Mouse (Mus musculus) R1 (cell line): ENCODE results near the gene Akr7a5.
A peak's percentile ranks its signal among the peaks of the same experiment; 100 is the strongest.

Experiments used
- DNase-seq: peaks from one replicate; pipeline ENCODE4 v3.0.0-alpha.2; 2018; ENCODE audit warnings: low read depth, low spot score

The Akr7a5 gene

GRCm38 (mm10) chr4:139310171-139310898 is at the start of gene Akr7a5, which contains the start of gene Pqlc2:
Gene Akr7a5 (plus strand): TSS chr4:139310744.
Gene Pqlc2 (minus strand): TSS chr4:139310708.
- DNase-seq: peak; percentile 92

GRCm38 (mm10) chr4:139262981-139263380 is 47.6 kb upstream of the Akr7a5 start:
- DNase-seq: no peak

GRCm38 (mm10) chr4:139265783-139266499 is 44.6 kb upstream of the Akr7a5 start:
- DNase-seq: no peak

- DNase-seq: no peak
These were observed 44.1 kb upstream of the Akr7a5 start for GRCm38 (mm10) chr4:139266500-139266865.

- DNase-seq: no peak
These were observed 43.2 kb upstream of the Akr7a5 start for GRCm38 (mm10) chr4:139267335-139267734.

- no peak for DNase-seq
These were observed 42.3 kb upstream of the Akr7a5 start for GRCm38 (mm10) chr4:139268242-139268641.

- DNase-seq: no peak
These were observed 40.4 kb upstream of the Akr7a5 start for GRCm38 (mm10) chr4:139270168-139270567.

- DNase-seq: no peak
These were observed 39.0 kb upstream of the Akr7a5 start for GRCm38 (mm10) chr4:139271562-139271961.

- DNase-seq: no peak
These were observed 37.4 kb upstream of the Akr7a5 start for GRCm38 (mm10) chr4:139272951-139273680.

GRCm38 (mm10) chr4:139274573-139274972 is 36.0 kb upstream of the Akr7a5 start:
- no peak for DNase-seq

GRCm38 (mm10) chr4:139276411-139276810 is 34.1 kb upstream of the Akr7a5 start:
- DNase-seq: no peak

- no peak for DNase-seq
These were observed 30.0 kb upstream of the Akr7a5 start for GRCm38 (mm10) chr4:139280530-139280929.

GRCm38 (mm10) chr4:139281791-139282345 is 28.7 kb upstream of the Akr7a5 start:
- no peak for DNase-seq

GRCm38 (mm10) chr4:139282955-139283417 is 27.6 kb upstream of the Akr7a5 start:
- DNase-seq: no peak

- no peak for DNase-seq
These were observed 25.7 kb upstream of the Akr7a5 start for GRCm38 (mm10) chr4:139284877-139285276.

- no peak for DNase-seq
These were observed 24.3 kb upstream of the Akr7a5 start for GRCm38 (mm10) chr4:139286234-139286633.

GRCm38 (mm10) chr4:139287122-139287863 is 23.3 kb upstream of the Akr7a5 start:
- DNase-seq: peak; percentile 80

GRCm38 (mm10) chr4:139289017-139289416 is 21.5 kb upstream of the Akr7a5 start:
- peak; percentile 77 for DNase-seq

GRCm38 (mm10) chr4:139291099-139291498 is 19.4 kb upstream of the Akr7a5 start:
- no peak for DNase-seq

- no peak for DNase-seq
These were observed 18.5 kb upstream of the Akr7a5 start for GRCm38 (mm10) chr4:139292038-139292437.

GRCm38 (mm10) chr4:139297566-139297965 is 13.0 kb upstream of the Akr7a5 start:
- DNase-seq: no peak
